Mouse (Mus musculus): ENCODE data around the gene Alx3.

Alx3 gene

DNA sequence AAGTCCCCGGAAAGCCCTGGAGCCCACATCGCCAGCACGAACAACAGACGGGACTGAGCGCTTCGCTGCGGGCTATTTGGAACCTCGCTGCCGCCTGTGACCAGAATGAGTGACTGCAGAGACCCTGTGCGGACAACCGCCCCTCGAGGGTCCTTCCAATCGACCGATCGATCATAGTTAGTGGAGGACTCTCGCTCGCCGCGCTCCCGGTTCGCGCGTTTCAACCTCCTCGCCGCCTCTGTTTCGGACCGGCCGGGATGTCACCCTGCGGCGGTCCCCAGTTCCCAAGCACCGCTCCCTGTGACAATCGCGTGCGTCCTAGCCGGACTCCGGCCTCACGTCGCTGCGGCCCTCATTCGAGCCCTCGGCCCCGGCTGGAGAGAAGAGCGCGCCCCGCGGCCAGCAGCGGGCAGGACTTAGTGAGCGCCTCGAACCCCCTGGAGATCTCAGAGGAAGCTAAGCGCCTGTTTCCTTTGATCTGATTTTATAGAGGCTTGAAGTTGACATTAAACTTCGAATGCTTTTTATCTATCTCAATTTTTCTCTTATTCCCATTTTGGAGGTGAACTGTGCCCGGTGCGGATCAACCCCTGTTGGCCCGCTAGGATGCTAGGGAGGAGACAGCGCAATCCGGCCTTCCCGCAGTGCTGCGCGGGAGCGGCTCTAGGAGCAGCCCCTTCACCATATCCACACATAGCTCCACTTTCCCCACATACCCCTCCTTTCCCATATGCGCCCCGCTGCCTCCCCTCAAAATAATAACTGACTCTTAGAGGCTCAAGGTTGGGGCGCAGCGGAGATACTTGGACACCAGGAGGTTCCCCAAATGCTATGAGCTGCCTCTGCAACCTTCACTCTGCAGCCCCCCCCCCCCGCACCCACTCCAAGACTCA lies 11.7 kb upstream of the Alx3 start:
- DNase-seq (ENCODE audit: low spot score), result no peak

DNA sequence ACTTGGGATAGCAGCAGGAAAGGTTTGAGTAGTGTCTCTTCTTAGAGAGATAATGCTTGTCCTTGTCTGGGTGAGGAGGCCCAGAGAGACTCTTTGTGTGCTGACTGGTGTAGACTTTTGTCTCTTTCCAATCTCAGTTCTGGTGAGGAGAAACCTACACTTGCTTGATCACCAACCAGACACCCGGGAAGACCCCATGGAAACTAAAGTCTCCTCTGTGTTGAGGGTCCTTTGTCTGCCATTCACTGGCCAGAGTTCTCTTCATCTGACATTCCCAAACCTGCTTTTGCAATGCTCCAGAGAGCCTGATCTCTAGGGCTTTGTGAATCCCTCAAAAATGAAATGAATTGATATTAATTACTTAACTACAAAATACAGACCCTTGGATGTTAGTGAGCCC lies 10.9 kb upstream of the Alx3 start:
- no peak for DNase-seq (ENCODE audit: low spot score)

GRCm38 (mm10) chr3:107586504-107586903 lies 8.3 kb upstream of the Alx3 start:
- DNase-seq (ENCODE audit: low spot score), result no peak

GRCm38 (mm10) chr3:107591612-107592011 lies 3.2 kb upstream of the Alx3 start:
- no peak for DNase-seq (ENCODE audit: low spot score)

GRCm38 (mm10) chr3:107593632-107594031 lies 1.2 kb upstream of the Alx3 start:
- no peak for DNase-seq (ENCODE audit: low spot score)

- DNase-seq (ENCODE audit: low spot score), result no peak
Measured at GRCm38 (mm10) chr3:107595264-107595937, 570 bp downstream of the Alx3 start.

DNA sequence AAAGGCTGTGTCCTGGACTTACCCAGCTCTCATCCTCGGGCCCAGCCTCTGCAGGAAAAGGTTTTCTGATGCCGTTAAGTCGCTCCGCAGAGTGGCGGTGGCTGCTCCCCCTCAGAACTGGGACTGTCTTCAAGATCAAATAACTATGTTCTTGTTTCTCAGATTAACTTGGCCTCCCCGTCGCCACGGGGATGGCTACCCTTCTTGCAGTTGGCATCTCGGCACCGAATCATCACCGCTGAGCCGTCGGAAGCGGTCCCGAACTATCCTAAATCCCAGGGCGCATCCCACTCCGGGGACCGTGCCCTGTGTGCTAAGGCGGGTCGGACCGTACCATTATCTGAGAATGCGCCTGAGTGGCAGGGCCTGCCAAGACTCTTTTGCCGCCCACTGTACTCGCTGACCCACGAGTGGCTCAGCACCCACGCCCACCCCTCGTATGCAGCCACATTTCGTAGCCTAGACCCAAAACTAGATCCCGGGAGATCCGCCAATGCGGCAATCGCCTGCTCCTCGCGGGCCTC lies 1.2 kb downstream of the Alx3 start:
- DNase-seq (ENCODE audit: low spot score), result no peak

- no peak for DNase-seq (ENCODE audit: low spot score)
Measured at GRCm38 (mm10) chr3:107596559-107596958, 1.7 kb downstream of the Alx3 start.

- no peak for DNase-seq (ENCODE audit: low spot score)
Measured at GRCm38 (mm10) chr3:107597134-107597533, 2.3 kb downstream of the Alx3 start.

DNA sequence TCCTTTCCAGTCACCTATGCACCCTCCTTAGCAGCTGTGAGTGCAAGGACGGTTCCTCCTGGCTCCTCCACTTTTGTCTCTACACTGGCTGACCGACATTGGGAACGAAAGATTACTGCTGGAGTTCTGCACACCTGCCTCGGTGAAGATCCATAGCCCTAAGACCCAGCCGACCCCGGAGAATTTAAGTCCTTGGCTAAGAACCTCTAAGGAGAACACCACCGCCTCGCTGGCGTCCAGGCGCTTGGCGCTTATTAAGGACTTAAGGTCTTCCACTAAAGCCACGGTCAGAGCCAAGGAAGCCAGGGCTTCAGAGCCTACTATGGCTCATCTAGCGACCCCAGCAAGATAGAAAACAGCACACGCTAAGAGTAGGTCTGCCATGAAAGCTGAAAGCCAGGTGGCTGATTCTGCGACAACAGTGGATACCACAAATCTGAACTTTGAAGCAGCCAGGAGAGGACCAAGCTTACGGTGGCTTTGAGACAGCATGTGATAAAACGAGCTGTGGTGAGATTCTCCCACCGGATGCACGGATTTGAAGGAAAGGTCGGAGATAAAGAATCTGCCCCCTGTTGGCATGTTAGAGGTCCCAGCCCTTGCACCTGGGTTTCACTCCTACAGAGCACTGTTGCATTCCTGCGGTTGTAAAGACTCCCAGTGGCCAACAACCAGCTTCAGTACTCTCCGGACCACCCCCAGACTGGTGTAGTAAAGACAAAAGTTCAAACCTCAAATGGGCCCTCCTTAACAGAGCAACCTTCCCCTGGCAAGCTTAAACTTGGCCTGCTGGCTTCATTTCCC lies 3.0 kb downstream of the Alx3 start:
- no peak for DNase-seq (ENCODE audit: low spot score)

DNA sequence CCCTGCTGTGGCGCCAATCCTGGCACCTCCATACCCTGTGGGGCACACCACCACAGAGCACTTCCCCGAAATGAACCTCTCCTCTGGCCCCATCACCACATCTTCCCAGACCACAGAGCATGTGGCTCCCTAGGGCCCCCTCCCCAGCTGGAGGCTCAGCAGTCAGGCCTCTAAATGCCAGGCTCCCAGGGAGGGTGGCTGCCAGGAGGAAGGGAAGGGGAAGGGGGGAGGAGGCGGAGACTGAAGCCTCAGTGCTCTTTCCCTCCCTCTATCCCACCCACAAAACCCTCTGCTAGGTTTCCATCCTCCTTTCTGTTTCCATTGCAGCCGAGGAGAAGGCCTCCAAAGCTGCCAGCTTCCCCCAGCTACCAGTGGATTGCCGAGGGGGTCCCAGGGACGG lies 5.3 kb downstream of the Alx3 start:
- DNase-seq (ENCODE audit: low spot score), result no peak

DNA sequence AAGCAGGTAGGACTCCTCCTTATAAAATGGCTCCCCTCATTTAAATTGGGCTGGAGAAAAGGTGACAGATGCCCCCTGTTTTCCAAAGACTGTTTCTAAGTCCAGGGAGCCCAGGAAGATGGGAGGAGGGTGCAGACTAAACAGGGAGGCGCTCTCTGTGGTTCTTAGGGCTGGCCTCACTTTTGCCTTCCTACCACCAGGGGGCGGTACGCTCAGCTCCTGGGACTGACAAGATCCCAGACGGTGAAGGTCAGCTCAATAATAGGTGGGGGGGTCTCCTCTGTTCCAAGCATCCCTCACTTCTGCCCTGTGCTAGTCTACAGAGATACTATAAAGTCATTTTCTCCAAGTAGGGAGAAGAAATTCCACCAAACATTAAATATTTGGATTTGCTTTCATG lies 10.5 kb downstream of the Alx3 start:
- DNase-seq (ENCODE audit: low spot score), result peak; percentile 53

DNA sequence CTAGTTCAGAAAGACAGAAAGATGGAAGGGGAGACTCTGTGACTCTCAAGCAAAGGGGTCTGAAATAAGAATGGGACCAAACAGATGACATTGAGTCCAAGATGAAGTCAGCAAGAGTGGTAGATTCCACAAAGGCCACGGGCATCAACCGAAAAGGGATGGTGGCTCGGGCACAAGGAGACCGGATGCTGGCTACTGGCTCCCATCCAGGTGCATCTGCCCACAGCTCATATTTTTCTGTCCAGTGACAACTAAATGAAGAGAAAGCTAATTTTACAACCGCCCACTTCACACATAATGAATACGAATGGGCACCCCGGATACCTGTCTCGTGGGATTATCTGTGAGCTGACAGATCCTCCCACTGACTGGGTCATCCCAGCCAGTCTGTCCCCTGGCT lies 12.4 kb downstream of the Alx3 start:
- DNase-seq (ENCODE audit: low spot score), result no peak

GRCm38 (mm10) chr3:107608808-107609207 lies 14.0 kb downstream of the Alx3 start:
- no peak for DNase-seq (ENCODE audit: low spot score)

- DNase-seq (ENCODE audit: low spot score), result no peak
Measured at GRCm38 (mm10) chr3:107609376-107609775, 14.5 kb downstream of the Alx3 start.

GRCm38 (mm10) chr3:107611394-107611793 lies 16.6 kb downstream of the Alx3 start:
- DNase-seq (ENCODE audit: low spot score), result no peak

GRCm38 (mm10) chr3:107612902-107613525 lies 18.2 kb downstream of the Alx3 start:
- peak; percentile 70 for DNase-seq (ENCODE audit: low spot score)

- DNase-seq (ENCODE audit: low spot score), result no peak
Measured at GRCm38 (mm10) chr3:107617800-107618199, 23.0 kb downstream of the Alx3 start.

DNA sequence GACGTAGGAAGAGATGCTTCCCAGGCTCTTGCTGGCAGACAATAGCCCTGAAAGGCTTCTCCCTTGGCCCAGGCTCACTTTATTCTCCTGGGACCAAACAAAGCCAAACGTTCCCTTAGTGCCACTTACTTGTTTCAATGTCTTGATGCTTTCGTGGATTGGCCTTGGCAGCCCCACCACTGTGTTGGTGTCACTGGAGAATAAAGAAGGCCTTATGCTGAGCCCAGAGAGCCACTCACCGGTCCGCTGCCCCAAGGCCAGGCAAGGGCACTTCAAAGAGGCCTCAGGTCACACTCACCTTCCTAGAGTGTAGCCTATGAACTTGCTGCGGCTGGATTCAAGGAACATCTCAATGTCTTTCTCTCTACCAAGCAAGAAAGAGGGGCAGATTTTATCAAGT lies 25.1 kb downstream of the Alx3 start:
- DNase-seq (ENCODE audit: low spot score), result no peak

- DNase-seq (ENCODE audit: low spot score), result no peak
Measured at GRCm38 (mm10) chr3:107621286-107622075, 26.6 kb downstream of the Alx3 start.

DNA sequence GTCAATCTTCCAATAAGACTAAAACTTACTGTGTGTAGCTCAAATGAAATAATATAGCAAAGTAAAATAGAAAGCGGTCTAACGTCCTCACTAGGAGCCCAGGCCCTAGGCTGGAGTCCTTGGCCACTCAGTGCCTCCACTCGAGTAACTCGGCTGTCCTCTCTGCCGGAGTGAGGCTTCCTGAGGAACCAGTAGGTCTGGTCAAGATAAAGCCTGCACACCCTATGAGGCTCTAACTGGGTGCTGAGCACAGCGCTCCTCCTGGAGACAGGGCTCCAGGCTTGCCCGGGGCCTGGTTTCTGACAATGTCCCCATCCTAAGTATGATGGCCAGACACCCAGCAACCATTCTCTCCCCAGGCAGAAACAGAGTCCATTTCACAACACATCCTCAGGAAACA lies 27.7 kb downstream of the Alx3 start:
- no peak for DNase-seq (ENCODE audit: low spot score)

Measured in adipocyte (in vitro differentiated cells).